Mouse (Mus musculus) forebrain, embryonic 11.5 days (tissue): ENCODE results near the gene Reg1. TPM values are rescaled to one million over a fixed set of nuclear protein-coding genes. Genes with fewer than 3 reads are reported as not detected.
"Not testable (repeated sequence)": the region's sequence is repeated elsewhere in the genome, so short reads cannot be mapped to it uniquely, and the experiment has no call there.

Experiments used
- ATAC-seq: fragments of 200-750 bp; cut with Nextera tagmentation; replicated peaks from 2 replicates; pipeline ENCODE4 v1.8.0; 2017; ENCODE audit warnings: moderate TSS enrichment; ENCODE audit not compliant: low FRiP score
- DNase-seq: peaks from one replicate; pipeline ENCODE4 v3.0.0-alpha.2; 2017; ENCODE audit warnings: low spot score
- H3K27ac ChIP-seq: fragments of 300-500 bp; sonication (generic); 2 replicates; pipeline ENCODE4 v1.5.1; 2014; ENCODE audit warnings: low read depth, low read length
- H3K27me3 ChIP-seq: fragments of 300-500 bp; sonication (generic); 2 replicates; pipeline ENCODE4 v1.6.1; 2014; ENCODE audit warnings: mild to moderate bottlenecking, low read length, mixed read lengths; ENCODE audit not compliant: control insufficient read depth, insufficient read depth
- H3K36me3 ChIP-seq: fragments of 300-500 bp; sonication (generic); 2 replicates; pipeline ENCODE4 v1.6.1; 2014; ENCODE audit warnings: mild to moderate bottlenecking, low read length, moderate library complexity, mixed read lengths; ENCODE audit not compliant: control insufficient read depth, insufficient read depth
- H3K4me1 ChIP-seq: fragments of 300-500 bp; sonication (generic); replicated peaks from 2 replicates; pipeline ENCODE4 v1.6.1; 2014; ENCODE audit warnings: low read length, mixed read lengths; ENCODE audit not compliant: control insufficient read depth, insufficient read depth
- H3K4me2 ChIP-seq: fragments of 300-500 bp; sonication (generic); 2 replicates; pipeline ENCODE4 v1.6.1; 2014; ENCODE audit warnings: low read depth, mild to moderate bottlenecking, low read length, moderate library complexity, mixed read lengths; ENCODE audit not compliant: severe bottlenecking
- H3K4me3 ChIP-seq: fragments of 300-500 bp; sonication (generic); 2 replicates; pipeline ENCODE4 v1.5.1; 2014; ENCODE audit warnings: low read depth, low read length
- H3K9ac ChIP-seq: fragments of 300-500 bp; sonication (generic); 2 replicates; pipeline ENCODE4 v1.6.1; 2014; ENCODE audit warnings: low read length
- H3K9me3 ChIP-seq: fragments of 300-500 bp; sonication (generic); 2 replicates; pipeline ENCODE4 v1.6.1; 2016; ENCODE audit warnings: low read length, mixed read lengths; ENCODE audit not compliant: control insufficient read depth
- WGBS: fragments of 180-500 bp; shearing (Covaris S2); extraction: QIAGEN DNeasy Blood & Tissue Kit; methylation state at CpG from one replicate; pipeline ENCODE4 v1.1.7; 2014; 5-methylcytosine and 5-hydroxymethylcytosine counted together
- polyA plus RNA-seq: library from polyadenylated mRNA; unstranded; fragments of >200 nt; fragmentation: Nextera tagmentation; extraction: Ambion mirVana; gene quantifications from 2 replicates; pipeline ENCODE4 v1.2.1, GENCODE M21; 2014

Gene Reg1
- polyA plus RNA-seq: not detected in 2 replicates

DNA sequence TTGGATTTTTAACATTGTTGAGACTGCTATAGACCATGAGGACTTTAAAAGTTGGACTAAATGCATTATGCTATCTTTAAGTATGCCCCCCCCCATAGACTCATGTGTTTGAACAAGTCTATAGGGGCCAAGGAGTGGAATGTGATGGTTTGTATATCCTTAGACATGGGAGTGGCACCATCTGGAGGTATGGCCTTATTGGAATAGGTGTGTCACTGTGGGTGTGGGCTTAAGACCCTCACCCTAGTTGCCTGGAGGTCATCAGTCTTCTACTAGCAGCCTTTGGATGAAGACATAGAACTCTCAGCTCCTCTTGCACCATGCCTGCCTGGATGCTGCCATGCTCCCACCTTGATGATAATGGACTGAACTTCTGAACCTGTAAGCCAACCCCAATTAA, at the start of gene Reg1:
TSS of gene Reg1 (plus strand) at position 301 of the 400 bp plus-strand sequence.
- not testable (repeated sequence) for H3K4me3 ChIP-seq, H3K36me3 ChIP-seq, H3K27ac ChIP-seq, ATAC-seq, H3K27me3 ChIP-seq, H3K9me3 ChIP-seq, DNase-seq, H3K9ac ChIP-seq, H3K4me2 ChIP-seq, H3K4me1 ChIP-seq

DNA sequence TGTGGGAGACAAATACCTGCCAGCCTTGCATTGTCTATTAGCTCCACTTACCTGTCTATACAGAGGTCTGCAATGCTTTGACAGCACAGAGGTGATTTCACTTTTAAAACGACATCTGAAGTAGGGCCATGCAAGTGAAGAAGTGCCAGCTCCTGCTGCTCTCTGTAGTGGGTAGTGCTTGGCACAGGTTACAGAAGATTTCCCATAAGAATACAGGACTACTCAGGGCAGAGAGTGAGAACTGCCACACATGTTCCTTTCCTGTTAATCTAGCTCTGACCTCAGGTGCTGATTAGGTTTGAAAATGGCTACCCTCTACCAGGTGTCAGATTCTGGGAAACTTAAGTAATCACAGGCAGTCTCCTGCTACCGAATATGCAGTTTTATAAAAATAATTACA, 43.7 kb upstream of the Reg1 start, which contains the start of gene Reg3d:
TSS of gene Reg3d (minus strand) at position 101 of the 400 bp plus-strand sequence.
- H3K4me3 ChIP-seq: no peak within 1 kb of the TSS
- H3K4me1 ChIP-seq: no peaks in the 10 kb centered on the region
- WGBS: 76% methylated on average over 2 of the region's 2 CpGs
- H3K9me3 ChIP-seq: no peaks in the 10 kb centered on the region
- DNase-seq (no peak), ATAC-seq (no peak)
- H3K4me2 ChIP-seq: no peak within 1 kb of the TSS
- H3K27me3 ChIP-seq: no peaks in the 10 kb centered on the region
- H3K36me3 ChIP-seq: no peaks in the 10 kb centered on the region
- no peak within 1 kb of the TSS for H3K9ac ChIP-seq
- H3K27ac ChIP-seq: no peak within 1 kb of the TSS

DNA sequence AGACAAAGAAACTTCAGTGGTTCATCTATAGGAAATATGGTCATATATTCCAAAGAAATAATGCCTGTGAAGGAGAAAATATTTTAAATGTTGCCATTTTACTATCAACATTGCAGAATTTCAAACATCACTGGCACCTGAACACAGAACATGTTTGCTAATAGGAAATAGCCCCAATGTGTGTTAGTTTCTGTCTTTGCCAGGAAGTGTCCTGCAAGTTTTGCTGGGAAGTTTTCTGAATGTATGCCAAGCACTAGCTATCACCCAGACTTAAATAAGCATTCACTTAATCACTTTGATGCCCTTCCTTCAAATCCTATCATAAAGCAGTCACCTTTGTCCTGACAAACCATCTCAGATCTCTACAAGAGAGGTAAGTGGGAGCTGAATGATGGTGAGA, 42.1 kb upstream of the Reg1 start, which contains the start of gene Reg3a:
TSS of gene Reg3a (plus strand) at position 301 of the 400 bp plus-strand sequence.
- Histone ChIP-seq H3K4me1 (no peaks in the 10 kb centered on the region), H3K27ac (no peak within 1 kb of the TSS), H3K9me3 (no peaks in the 10 kb centered on the region), H3K36me3 (no peaks in the 10 kb centered on the region), H3K4me2 (no peak within 1 kb of the TSS), H3K9ac (no peak within 1 kb of the TSS), H3K27me3 (no peaks in the 10 kb centered on the region), H3K4me3 (no peak within 1 kb of the TSS)
- ATAC-seq: no peak
- DNase-seq: no peak

- WGBS: 84% methylated on average over 3 of the region's 3 CpGs
- Histone ChIP-seq H3K4me2 (no peak overlapping the region), H3K4me3 (no peak overlapping the region), H3K27me3 (no peaks in the 10 kb centered on the region), H3K4me1 (no peaks in the 10 kb centered on the region), H3K36me3 (no peaks in the 10 kb centered on the region), H3K27ac (no peak overlapping the region), H3K9ac (no peak overlapping the region), H3K9me3 (no peaks in the 10 kb centered on the region)
- no peak for ATAC-seq
- no peak for DNase-seq
Observed at GRCm38 (mm10) chr6:78385609-78386008, 36.9 kb upstream of the Reg1 start.

DNA sequence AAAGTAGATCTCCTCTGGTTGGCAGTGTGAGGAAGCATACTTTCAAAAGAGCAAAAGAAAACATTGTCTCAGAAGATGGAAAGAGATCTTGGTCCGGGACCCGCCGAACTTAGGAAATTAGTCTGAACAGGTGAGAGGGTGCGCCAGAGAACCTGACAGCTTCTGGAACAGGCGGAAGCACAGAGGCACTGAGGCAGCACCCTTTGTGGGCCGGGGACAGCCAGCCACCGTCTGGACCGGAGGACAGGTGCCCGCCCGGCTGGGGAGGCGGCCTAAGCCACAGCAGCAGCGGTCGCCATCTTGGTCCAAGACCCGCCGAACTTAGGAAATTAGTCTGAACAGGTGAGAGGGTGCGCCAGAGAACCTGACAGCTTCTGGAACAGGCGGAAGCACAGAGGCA, 27.2 kb upstream of the Reg1 start, which contains the start of gene Reg2:
TSS of gene Reg2 (plus strand) at position 301 of the 400 bp plus-strand sequence.
- not testable (repeated sequence) for H3K4me2 ChIP-seq, H3K4me3 ChIP-seq, H3K4me1 ChIP-seq, ATAC-seq, H3K9me3 ChIP-seq, H3K27ac ChIP-seq, DNase-seq, H3K27me3 ChIP-seq, H3K9ac ChIP-seq, H3K36me3 ChIP-seq
- WGBS: 100% methylated on average over 4 of the region's 17 CpGs

GRCm38 (mm10) chr6:78425497-78425896, 3.0 kb downstream of the Reg1 start:
- H3K4me3 ChIP-seq: no peak overlapping the region
- H3K9ac ChIP-seq: no peak overlapping the region
- no peaks in the 10 kb centered on the region for H3K9me3 ChIP-seq
- H3K4me1 ChIP-seq: no peaks in the 10 kb centered on the region
- DNase-seq (no peak), ATAC-seq (no peak)
- H3K4me2 ChIP-seq: no peak overlapping the region
- 90% methylated on average over 3 of the region's 3 CpGs for whole genome bisulfite sequencing
- H3K36me3 ChIP-seq: no peaks in the 10 kb centered on the region
- no peak overlapping the region for H3K27ac ChIP-seq
- H3K27me3 ChIP-seq: no peaks in the 10 kb centered on the region

DNA sequence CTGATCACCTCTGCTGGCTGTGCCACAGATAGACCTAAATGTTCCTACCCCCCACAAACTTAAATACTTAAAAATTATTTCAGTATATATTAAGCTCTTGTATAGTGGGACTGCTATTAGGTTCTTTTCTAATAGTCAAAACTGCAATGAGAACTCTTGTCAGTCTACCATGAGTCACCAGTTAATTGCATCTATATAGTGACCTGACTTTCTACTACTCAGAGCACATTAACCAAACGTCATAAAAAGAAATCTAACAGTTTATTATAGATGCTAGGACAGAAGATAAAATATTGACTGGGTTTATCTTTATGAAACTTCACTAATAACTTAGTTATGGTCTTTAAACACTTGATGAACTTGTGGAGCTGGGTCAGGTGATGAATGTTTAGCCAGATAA, 24.7 kb downstream of the Reg1 start:
- H3K27me3 ChIP-seq: no peaks in the 10 kb centered on the region
- H3K9ac ChIP-seq: no peak overlapping the region
- no peaks in the 10 kb centered on the region for H3K9me3 ChIP-seq
- H3K4me3 ChIP-seq: no peak overlapping the region
- DNase-seq (no peak), ATAC-seq (no peak)
- no peak overlapping the region for H3K4me2 ChIP-seq
- H3K4me1 ChIP-seq: no peaks in the 10 kb centered on the region
- WGBS: 71% methylated on average over 1 of the region's 1 CpGs
- no peaks in the 10 kb centered on the region for H3K36me3 ChIP-seq
- H3K27ac ChIP-seq: no peak overlapping the region

GRCm38 (mm10) chr6:78448409-78448808, 25.9 kb downstream of the Reg1 start:
- no peak overlapping the region for H3K27ac ChIP-seq
- no peaks in the 10 kb centered on the region for H3K4me1 ChIP-seq
- H3K36me3 ChIP-seq: no peaks in the 10 kb centered on the region
- DNase-seq (no peak), ATAC-seq (no peak)
- H3K9ac ChIP-seq: no peak overlapping the region
- no peaks in the 10 kb centered on the region for H3K27me3 ChIP-seq
- H3K4me2 ChIP-seq: no peak overlapping the region
- no peaks in the 10 kb centered on the region for H3K9me3 ChIP-seq
- no peak overlapping the region for H3K4me3 ChIP-seq

DNA sequence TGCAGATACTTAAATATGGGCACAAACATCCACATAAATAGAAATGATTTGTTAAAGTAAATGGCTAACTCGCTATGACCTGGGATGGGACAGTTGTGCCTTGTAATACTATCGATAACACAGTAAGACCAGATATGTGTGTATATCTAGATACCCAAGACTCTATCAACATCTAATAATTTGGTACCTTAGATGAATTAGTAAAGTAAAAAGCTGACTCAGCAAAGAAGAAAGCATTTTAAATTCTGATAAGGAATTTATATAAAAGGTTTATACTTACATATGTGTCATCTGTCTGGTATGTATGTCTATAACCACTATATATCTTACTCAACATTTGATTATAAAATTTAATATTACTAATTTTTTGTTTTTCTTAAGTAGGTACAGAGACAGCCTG, 30.3 kb downstream of the Reg1 start:
- no peak overlapping the region for H3K4me2 ChIP-seq
- H3K36me3 ChIP-seq: no peaks in the 10 kb centered on the region
- DNase-seq (no peak), ATAC-seq (no peak)
- H3K9me3 ChIP-seq: no peaks in the 10 kb centered on the region
- 90% methylated on average over 2 of the region's 2 CpGs for WGBS
- no peaks in the 10 kb centered on the region for H3K27me3 ChIP-seq
- H3K9ac ChIP-seq: no peak overlapping the region
- no peaks in the 10 kb centered on the region for H3K4me1 ChIP-seq
- H3K4me3 ChIP-seq: no peak overlapping the region
- H3K27ac ChIP-seq: no peak overlapping the region
